Mouse (Mus musculus) kidney, postnatal 4 days (tissue): ENCODE measurements around the gene Olfr784.
"Not testable (repeated sequence)": the region's sequence is repeated elsewhere in the genome, so short reads cannot be mapped to it uniquely, and the experiment has no call there.

Experiments
- DNase-seq, 2 experiments: peaks; one replicate each; pipeline ENCODE4 v3.0.0; 2021; ENCODE audit warnings: mixed read lengths in 2 of 2

The Olfr784 gene

DNA sequence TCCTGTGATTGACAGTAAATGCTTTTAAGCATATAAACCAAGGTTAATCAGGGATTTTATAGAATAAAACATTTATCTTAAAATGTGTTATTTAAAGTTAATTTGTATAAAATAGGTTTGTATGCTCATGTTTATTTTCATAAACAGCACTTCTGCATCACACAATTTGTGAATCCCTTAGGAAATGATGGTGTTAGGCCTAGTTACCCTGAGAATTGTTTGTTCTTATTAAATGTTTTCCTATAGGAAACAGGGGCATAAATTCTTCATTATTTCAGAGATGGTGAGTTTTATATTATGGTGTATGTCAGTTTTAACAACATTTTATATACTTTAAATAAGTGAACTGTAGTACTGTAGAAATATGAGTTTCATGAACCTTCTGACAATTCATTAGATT lies at the start of gene Olfr784:
TSS of gene Olfr784 (plus strand) at position 301 of the 400 bp plus-strand sequence.
- no peak for DNase-seq

DNA sequence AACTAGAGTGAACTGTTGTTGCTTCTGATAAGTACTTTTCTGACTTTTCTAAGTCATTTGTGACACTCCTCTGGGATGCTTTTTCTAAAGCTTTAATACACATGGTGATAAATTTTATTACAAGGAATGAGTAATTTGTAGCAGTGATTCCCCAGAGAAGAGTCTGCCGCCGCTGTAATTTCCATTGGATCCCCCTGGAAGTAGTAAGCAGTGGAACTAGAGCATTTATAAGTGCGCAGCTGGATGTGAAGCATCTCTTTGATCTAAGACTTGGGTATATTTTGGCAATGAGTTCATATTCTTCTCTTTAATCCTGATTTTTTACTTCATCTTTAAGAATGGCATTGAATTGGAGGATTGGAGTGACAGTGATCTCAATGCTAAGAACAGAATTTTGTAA lies 35.3 kb upstream of the Olfr784 start, which contains the start of gene Olfr782:
TSS of gene Olfr782 (plus strand) at position 301 of the 400 bp plus-strand sequence.
- DNase-seq, result no peak

DNA sequence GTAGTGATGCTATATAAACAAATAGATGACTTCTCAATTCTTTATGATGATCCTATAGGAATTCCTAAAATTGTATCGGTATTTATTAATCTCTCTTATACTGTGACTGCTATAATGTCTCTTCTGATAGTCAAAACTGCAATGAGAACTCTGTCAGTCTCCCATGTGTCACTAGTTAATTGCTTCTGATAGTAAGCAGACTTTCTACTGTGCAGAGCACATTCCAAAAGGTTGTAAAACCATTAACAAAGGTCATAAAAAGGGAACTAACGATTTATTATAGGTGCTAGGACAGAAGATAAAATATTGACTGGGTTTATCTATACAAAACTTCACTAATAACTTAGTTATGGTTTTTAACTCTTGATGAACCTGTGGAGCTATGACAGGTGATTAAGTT lies 31.4 kb upstream of the Olfr784 start:
- DNase-seq, result not testable (repeated sequence)

DNA sequence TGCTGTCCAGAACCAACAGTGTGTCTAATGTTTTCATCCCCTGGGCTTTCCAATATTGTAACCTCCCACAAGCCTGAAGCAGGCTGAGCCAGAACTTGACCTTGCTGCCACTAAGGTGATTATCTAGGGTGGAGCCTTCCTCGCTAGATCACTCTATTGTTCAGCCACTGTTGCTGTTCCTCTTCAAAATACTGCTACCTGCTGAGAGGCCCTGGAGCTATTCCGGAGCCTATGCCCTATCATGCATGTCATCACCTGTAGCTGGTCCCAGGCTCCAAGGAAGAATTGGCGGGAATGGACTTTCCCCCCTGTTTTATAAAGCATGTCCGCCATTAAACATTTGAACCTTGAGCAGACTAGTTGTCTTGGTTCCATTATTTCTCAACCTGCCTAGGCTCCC lies 27.4 kb upstream of the Olfr784 start:
- DNase-seq, result not testable (repeated sequence)

DNA sequence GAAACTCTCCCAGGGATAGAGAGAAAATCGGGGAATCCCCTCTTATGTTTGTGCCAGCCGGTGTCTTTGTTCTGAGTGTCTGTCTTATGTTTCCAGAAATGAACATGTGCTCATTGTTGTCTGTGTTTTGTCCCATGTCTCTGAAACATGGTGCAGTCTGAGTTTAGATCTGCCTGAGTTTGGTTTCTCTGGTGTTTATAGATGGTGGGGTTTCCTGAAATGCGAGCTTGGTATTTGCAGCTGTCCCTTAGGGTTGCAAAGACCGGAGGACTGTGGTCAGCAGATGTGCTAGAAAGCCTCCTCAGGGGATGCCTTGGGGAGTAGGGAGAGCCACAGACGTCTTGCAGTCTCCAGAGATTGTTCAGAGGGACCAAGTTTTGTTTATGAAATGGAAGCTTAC lies 26.6 kb upstream of the Olfr784 start:
- DNase-seq, result no peak

DNA sequence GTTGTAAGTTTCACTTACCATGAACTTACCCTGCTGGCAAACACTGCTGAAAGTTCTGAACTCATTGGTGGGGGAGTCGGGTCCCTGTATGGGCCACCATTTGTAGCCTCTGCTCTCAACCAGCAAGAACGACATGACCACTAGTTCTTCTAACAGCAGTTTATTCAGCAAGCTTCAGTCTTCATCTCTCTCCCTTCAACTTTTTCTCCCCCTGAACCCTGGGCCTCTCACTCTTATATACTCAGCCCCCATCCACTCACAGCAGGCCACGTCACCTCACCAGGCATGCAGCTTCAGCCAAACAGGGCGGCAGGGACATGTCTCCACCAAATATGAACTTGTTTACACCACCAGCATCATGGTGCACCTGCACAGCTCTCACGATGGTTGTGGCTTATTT lies 9.8 kb upstream of the Olfr784 start:
- DNase-seq, result not testable (repeated sequence)

DNA sequence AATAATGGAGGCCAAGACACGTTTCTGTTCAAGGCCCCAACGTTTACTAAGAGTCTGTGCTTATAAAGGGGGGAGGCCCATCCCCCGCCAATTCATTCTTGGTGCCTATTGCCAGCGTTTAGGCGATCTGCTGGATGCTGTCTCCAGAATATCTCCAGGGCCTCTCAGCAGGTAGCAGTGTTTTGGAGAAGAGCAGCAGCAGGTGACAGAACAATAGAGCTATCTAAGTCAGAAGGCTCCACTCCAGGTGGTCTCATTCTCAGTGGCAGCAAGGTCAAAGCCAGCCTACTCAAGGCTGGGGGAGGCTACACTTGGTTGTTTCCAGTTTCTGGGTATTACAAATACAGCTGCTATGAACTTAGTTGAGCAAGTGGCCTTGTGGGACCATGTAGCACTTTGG lies 17.0 kb downstream of the Olfr784 start:
- no peak for DNase-seq

DNA sequence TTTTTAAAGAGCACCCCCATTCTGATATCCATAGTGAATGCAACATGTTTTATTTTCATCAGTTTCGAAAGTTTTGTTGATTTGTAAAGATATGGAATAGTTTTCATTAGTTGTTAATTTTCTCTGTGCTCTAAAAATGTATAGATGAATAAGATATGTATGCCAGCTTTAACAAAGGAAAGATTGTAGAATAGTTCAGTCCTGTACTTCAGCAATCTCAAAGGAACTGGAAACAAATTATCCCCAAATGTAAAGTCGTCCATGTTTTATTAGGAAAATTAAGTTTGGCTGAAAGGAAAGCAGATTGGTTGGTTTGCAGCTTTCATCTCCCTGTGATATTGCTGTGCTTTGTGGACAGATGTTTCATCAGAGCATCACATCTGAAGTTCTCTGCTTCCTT lies 21.2 kb downstream of the Olfr784 start, which contains the start of gene Olfr785:
TSS of gene Olfr785 (plus strand) at position 301 of the 400 bp plus-strand sequence.
- no peak for DNase-seq

DNA sequence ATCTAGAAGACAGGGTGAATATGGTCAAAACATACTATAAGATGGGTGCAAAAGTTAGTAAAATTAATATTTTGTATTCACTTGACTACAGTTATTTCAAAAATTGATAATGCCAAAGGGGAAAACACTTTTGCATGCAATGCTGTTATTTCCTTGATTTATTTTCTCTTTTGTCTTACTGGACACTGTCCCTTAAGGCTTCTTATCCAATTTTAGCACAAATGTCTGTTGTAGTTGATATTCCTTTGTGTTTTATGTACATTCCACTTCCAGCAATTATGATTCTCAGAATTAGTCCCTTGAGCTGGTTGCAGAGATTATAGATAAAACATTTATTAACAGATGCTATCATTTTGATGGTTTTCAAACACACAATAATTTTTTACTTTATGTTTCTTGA lies 43.1 kb downstream of the Olfr784 start, which contains the start of gene Olfr786:
TSS of gene Olfr786 (plus strand) at position 301 of the 400 bp plus-strand sequence.
- DNase-seq, result no peak
